Comparison of ENCODE assay signal across 8 mouse cellular contexts in the genomic region with DNA sequence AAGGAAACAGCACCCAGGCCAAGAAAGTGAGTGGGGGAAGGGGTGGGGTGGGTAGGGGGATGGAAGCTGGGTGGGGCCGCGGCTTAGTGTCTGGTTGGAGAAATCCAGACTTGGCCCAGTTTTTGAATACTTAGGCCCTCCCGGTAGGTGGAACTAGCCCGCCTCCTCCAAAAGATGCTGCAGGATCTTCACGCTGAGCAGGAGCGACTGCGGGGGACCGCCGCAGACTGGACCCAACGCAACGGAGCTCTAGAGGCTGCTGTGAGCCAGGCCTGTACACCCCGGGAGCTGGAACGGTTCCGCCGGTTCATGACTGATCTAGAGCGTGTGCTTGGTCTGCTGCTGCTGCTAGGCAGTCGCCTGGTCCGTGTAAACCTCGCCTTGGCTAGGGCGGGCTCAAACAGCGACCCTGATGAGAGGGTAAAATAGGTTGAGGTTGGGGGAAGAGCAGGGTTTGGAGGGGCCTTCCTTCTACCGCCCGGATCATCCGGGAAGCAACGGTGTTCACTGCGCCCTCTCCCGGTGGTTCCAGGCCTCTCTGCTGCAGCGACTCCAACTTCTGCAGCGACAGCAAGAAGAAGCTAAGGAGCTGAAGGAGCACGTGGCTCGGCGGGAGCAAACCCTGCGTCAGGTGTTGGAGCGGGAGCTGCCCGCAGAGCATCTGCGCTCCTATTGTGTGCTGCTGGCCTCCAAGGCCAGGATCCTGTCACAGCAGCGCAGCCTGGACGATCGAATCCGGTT. TPM values are rescaled to one million over a fixed set of nuclear protein-coding genes. Genes with fewer than 3 reads are reported as not detected.
DNase-seq lines count a peak whose midpoint lies in the region; ATAC-seq and TF ChIP-seq lines count a peak whose summit lies in the region.

No protein-coding gene starts in this region.

- H3K9me3 ChIP-seq in hindbrain, postnatal 0 days (ENCODE audit: low read length), result no peaks in the 10 kb centered on the region

- peak overlapping the region; percentile 61 for H3K4me2 ChIP-seq in hindbrain, postnatal 0 days (ENCODE audit: low read depth, low read length)

- peak; percentile 91 for TF ChIP-seq CTCF in hindbrain, postnatal 0 days (IDR thresholded peaks at IDR 0.05; ENCODE audit: low read depth)

- 6% methylated on average over 40 of the region's 40 CpGs for WGBS in hindbrain, postnatal 0 days

- intact Hi-C loops in gastrocnemius, postnatal 14 days (cut with DNase I; ENCODE audit: low total_unique reads), result no loop called here

- peak overlapping the region; percentile 50 for H3K9ac ChIP-seq in hindbrain, postnatal 0 days (replicated peaks; ENCODE audit: low read length)

- peaks cover 8% of the 10 kb centered on the region for H3K4me1 ChIP-seq in hindbrain, postnatal 0 days (ENCODE audit: insufficient read depth, low read length)

- peak; percentile 83 for DNase-seq in adrenal gland, postnatal 25 days
- DNase-seq in embryo, embryonic 10 days (ENCODE audit: low spot score), result peak; percentile 91
- DNase-seq in gastrocnemius, postnatal 14 days, result peak; percentile 83
- DNase-seq in hindbrain, postnatal 0 days (ENCODE audit: low spot score), result peak; percentile 91
- peak; percentile 71 to 80 for DNase-seq in left cerebral cortex, adult 8-10 months (ENCODE audit: low spot score in 2 of 2)
- peak; percentile 77 to 83 for DNase-seq in lung, postnatal 4 days
- peak; percentile 90 for DNase-seq in right cerebral cortex, adult 18-20 months

- no peak overlapping the region for H3K27ac ChIP-seq in hindbrain, postnatal 0 days

- H3K36me3 ChIP-seq in hindbrain, postnatal 0 days (ENCODE audit: insufficient read depth, low read length), result no peaks in the 10 kb centered on the region

- H3K4me3 ChIP-seq in hindbrain, postnatal 0 days (ENCODE audit: low read length), result peak overlapping the region; percentile 36

- ATAC-seq in hindbrain, postnatal 0 days, result peak; percentile 67
- ATAC-seq in activated CD4-positive, CD25-positive, alpha-beta regulatory T cell, adult 4 months, result no peak

- peaks cover 28% of the 10 kb centered on the region for H3K27me3 ChIP-seq in hindbrain, postnatal 0 days (ENCODE audit: insufficient read depth, low read length)

RNA-seq across cellular contexts. Expression of gene Gm9837, which starts 3.9 kb away (rescaled TPM):
- not detected in 2 replicates for total RNA-seq in adrenal gland, postnatal 25 days (2021)
- not detected for total RNA-seq in gastrocnemius, postnatal 14 days (2021)
- not detected in 2 replicates for total RNA-seq in hindbrain, postnatal 0 days (2014; rRNA removed)
- polyA plus RNA-seq in hindbrain, postnatal 0 days (2015; fragmentation: Nextera tagmentation; extraction: Ambion mirVana), result not detected in 2 replicates
- total RNA-seq in left cerebral cortex, adult 8-10 months (2022), result not detected
- not detected for polyA plus RNA-seq in activated CD4-positive, CD25-positive, alpha-beta regulatory T cell, adult 4 months (2017; shearing (Covaris generic))

RNA-seq across cellular contexts. Expression of gene Shroom1, which starts 9.4 kb away (rescaled TPM):
- 3.4 and 4.6 TPM in 2 replicates for total RNA-seq in adrenal gland, postnatal 25 days (2021)
- under 1 TPM; 0.31 to 0.38 TPM for total RNA-seq in gastrocnemius, postnatal 14 days (2021)
- 6.2 and 7.1 TPM in 2 replicates for total RNA-seq in hindbrain, postnatal 0 days (2014; rRNA removed)
- polyA plus RNA-seq in hindbrain, postnatal 0 days (2015; fragmentation: Nextera tagmentation; extraction: Ambion mirVana), result 2.4 and 2.9 TPM in 2 replicates
- total RNA-seq in left cerebral cortex, adult 8-10 months (2022), result 1 to 10 TPM; 6.7 to 7.6 (median 7.0) TPM
- under 1 TPM in 1 of 2 experiments, not detected in 1; 0.36 TPM for polyA plus RNA-seq in activated CD4-positive, CD25-positive, alpha-beta regulatory T cell, adult 4 months (2017; shearing (Covaris generic))

RNA-seq across cellular contexts. Expression of gene Gm10447, which starts 9.5 kb away (rescaled TPM):
- total RNA-seq in adrenal gland, postnatal 25 days (2021), result 0.30 TPM in 1 of 2 replicates, not detected in the other
- total RNA-seq in gastrocnemius, postnatal 14 days (2021), result not detected
- not detected in 2 replicates for total RNA-seq in hindbrain, postnatal 0 days (2014; rRNA removed)
- 0.10 TPM in 1 of 2 replicates, not detected in the other for polyA plus RNA-seq in hindbrain, postnatal 0 days (2015; fragmentation: Nextera tagmentation; extraction: Ambion mirVana)
- total RNA-seq in left cerebral cortex, adult 8-10 months (2022), result under 1 TPM in 3 of 4 experiments, not detected in 1; 0.21 to 0.50 (median 0.49) TPM
- polyA plus RNA-seq in activated CD4-positive, CD25-positive, alpha-beta regulatory T cell, adult 4 months (2017; shearing (Covaris generic)), result under 1 TPM in 1 of 2 experiments, not detected in 1; 0.33 TPM

RNA-seq across cellular contexts. Expression of gene Gm9945, which starts 13.6 kb away (rescaled TPM):
- total RNA-seq in adrenal gland, postnatal 25 days (2021), result not detected in 2 replicates
- not detected for total RNA-seq in gastrocnemius, postnatal 14 days (2021)
- total RNA-seq in hindbrain, postnatal 0 days (2014; rRNA removed), result not detected in 2 replicates
- 0.39 and 0.53 TPM in 2 replicates for polyA plus RNA-seq in hindbrain, postnatal 0 days (2015; fragmentation: Nextera tagmentation; extraction: Ambion mirVana)
- 1 to 10 TPM; 1.8 to 3.3 (median 2.1) TPM for total RNA-seq in left cerebral cortex, adult 8-10 months (2022)
- polyA plus RNA-seq in activated CD4-positive, CD25-positive, alpha-beta regulatory T cell, adult 4 months (2017; shearing (Covaris generic)), result not detected

RNA-seq across cellular contexts. Expression of gene Sowaha, which starts 13.7 kb away (rescaled TPM):
- total RNA-seq in adrenal gland, postnatal 25 days (2021), result 0.30 and 0.33 TPM in 2 replicates
- total RNA-seq in gastrocnemius, postnatal 14 days (2021), result under 1 TPM; 0.11 to 0.12 TPM
- 8.7 and 10.6 TPM in 2 replicates for total RNA-seq in hindbrain, postnatal 0 days (2014; rRNA removed)
- polyA plus RNA-seq in hindbrain, postnatal 0 days (2015; fragmentation: Nextera tagmentation; extraction: Ambion mirVana), result 4.1 and 4.2 TPM in 2 replicates
- 10 to 100 TPM; 62.2 to 73.5 (median 64.2) TPM for total RNA-seq in left cerebral cortex, adult 8-10 months (2022)
- not detected for polyA plus RNA-seq in activated CD4-positive, CD25-positive, alpha-beta regulatory T cell, adult 4 months (2017; shearing (Covaris generic))
